Mouse (Mus musculus): Measurements from ENCODE around the gene Zkscan3.

Gene Zkscan3

GRCm38 (mm10) chr13:21396048-21396447 is 6.5 kb downstream of the Zkscan3 start:
- peak; percentile 28 for DNase-seq

- no peak for DNase-seq
Observed at GRCm38 (mm10) chr13:21395623-21396022, 6.9 kb downstream of the Zkscan3 start.

GRCm38 (mm10) chr13:21395211-21395610 is 7.3 kb downstream of the Zkscan3 start:
- no peak for DNase-seq

GRCm38 (mm10) chr13:21377773-21378172 is 24.8 kb downstream of the Zkscan3 start:
- no peak for DNase-seq

GRCm38 (mm10) chr13:21372700-21373099 is 29.9 kb downstream of the Zkscan3 start:
- DNase-seq: no peak

GRCm38 (mm10) chr13:21366635-21367034 is 35.9 kb downstream of the Zkscan3 start:
- DNase-seq: no peak

DNA sequence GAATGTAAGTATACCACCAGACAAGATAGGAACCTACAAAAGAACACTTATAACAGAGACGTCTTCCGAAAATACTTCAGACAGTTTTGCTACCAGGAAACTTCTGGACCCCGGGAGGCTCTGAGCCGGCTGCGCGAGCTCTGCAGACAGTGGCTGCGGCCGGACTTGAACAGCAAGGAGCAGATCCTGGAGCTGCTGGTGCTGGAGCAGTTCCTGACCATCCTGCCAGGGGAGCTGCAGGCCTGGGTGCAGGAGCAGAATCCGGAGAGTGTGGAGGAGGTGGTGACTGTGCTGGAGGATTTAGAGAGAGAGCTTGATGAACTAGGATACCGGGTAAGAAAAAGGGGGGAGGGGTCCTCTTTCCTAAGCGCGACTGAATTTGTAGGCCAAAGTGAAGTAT is 38.8 kb downstream of the Zkscan3 start:
- DNase-seq: peak; percentile 11

- DNase-seq: peak; percentile 94
Observed at GRCm38 (mm10) chr13:21362621-21363248, 39.8 kb downstream of the Zkscan3 start, which contains the start of gene Zscan12. Zscan12 (plus strand) TSS chr13:21362820.

- no peak for DNase-seq
Observed at GRCm38 (mm10) chr13:21350593-21350992, 52.0 kb downstream of the Zkscan3 start.

DNA sequence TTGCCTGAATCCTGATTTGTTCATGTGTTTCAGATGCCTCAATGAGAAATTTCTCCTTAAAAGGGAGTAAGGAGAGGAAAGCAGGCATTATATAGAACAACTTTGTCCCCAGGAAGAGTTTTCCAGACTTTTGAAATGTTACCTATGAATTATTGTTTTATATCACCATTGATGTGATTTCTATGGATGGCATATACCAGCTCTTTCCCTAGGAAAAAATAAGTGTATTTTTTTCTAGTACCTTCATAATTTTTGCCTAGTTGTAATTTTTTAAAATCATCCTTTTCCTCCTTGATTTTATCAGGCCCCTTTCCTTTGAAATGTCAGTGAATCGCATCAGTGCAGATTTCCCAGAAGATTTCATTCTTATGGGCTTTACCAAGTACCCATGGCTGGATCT is 55.9 kb downstream of the Zkscan3 start, which contains the start of gene Olfr1367:
Olfr1367 (plus strand) TSS at position 301 of the 400 bp plus-strand sequence.
- DNase-seq: no peak
